Mouse (Mus musculus): Measurements from ENCODE around the gene Gmds.

The Gmds gene

DNA sequence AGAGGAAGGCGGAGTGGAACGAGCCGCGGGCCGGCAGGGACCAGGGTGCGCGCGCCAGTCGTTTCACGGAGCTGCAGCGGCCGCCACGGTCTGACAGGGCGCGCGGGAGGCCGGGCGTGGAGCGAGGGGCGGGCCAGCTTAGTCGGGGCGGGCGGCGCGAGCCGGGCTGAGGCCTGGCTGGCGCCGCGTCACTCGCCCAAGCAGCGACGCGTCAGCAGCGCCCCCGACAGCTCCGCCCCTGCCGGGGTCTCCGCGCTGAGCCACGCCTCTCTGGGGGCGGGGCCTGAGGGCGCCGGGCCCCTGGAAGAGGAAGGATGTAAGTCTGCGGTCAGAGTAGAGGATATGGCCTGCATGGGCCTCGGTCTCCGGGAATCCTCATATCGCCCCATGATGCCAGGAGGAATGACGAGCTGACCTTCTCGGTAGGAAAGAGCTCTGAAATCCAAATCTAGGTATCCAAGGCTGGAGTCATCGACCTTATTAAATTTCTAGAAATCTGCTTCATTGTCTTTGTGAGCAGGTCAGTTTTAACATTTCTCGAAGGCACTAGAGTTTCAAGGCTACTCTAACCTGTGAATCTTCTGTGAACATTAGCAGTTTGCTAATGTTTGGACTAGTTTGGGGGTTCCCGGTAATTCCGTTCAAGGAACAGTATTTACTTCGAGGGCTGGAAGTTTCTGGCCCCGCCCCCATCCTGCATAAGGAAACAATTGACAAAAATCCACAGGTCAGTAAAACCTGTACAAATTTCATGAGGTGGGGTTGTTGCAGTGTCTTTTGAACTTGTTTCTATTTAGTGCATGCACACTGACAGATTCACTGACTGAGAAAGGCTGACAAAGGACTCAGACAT lies at the start of gene Gmds:
Gmds (minus strand) TSS at position 228 of the 853 bp plus-strand sequence.
- peak; percentile 91 for DNase-seq (ENCODE audit: low spot score)

DNA sequence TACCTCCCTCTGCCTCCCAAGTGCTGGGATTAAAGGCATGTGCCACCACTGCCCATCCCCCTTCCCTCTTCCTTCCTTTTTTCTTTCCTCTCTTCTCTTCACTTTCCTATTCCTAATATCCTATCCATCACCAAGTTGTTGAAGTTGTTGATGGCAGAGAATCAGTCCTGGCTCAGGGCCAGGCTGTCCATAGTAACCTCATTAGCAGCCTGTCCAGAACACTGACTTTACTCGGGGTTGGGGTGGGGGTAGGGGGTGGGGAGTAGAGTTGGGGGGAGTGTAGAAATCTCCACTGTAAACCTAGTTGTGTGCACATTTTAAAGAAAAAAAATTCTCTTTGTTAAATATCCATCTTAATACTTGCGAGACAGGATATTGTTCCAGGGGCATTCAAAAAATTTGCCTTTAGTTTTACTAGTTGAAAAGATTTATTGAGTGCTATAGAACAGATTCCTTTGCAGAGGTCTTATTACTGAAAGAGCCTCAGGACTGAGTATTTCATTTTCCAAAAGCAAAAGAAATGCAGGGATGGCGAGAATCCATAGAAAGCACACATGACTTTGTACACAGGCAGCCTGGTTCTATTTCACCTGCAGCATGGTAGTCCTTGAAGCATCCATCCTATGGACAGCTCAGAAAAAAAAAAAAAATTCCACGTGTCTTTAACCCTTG lies 47.0 kb upstream of the Gmds start:
- DNase-seq (ENCODE audit: low spot score): no peak

DNA sequence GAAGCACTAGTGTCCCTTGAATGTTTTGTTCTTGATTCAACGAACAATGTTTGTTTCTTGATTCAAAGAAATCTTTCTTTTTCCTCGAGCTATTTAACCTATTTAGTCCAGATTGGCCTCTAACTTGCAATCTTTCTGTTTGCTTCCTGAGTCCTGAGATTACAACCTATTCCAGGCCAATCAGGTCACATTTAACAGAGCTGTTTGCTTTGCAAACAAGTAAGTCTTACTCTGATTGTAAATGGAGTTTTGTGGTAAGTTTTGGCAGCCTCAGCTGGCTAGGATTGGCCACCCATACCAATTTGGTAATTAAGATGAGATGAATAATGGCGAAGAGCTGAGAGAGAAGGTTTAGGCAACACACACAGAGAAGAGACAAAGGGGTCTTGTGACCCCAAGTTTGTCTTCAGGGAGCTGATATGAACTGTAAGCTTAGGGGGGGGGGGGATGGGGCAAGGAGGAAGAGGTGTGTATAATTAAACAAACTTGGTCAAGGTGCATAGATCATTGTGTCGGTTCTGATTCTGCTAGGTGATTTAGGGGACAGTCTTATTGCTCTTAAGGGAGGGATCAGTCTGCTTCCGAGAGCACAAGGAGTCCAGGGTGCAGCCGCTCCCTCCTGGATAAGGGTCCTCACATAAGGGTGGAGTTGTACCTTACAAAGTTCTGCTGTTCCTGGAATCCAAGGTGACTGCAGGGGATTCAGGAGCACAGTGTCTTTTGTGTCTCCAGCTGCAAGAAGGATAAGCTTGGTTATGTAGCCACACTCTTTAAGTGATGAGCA lies 43.9 kb upstream of the Gmds start:
- DNase-seq (ENCODE audit: low spot score): no peak

DNA sequence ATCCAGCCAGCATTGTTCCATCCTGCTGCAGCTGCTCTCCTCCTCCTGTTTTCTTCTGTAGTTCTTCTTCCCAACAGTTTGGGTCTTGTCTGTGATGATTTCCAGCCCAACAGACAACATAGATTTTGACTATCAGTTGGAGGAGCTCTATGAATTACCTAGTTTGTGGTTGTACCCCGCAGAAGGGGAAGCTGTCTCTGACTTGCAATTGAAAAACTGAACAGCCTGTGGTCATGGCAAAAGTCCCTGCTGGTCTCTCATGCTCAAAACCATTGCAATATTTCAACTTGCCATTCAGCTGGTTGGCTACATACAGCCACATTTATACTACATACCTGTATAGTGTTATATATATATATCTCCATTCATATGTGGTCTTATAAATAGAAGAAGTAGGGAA lies 40.1 kb upstream of the Gmds start:
- no peak for DNase-seq (ENCODE audit: low spot score)

DNA sequence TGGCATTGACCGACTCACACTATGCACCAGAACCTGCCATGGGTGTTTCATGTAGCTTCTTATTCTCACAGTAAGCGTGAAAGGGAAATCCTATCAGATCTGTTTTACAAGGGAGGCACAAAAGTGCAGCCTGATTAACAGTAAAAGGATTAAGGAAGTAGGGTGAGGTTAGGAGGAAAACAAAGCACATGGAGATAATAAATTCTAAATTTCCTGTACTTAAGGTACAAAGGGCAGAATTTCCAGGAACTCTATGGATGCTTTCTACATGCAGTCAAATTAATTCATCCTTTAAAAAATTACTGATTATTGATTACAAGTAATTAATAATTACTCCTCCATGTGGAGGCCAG lies 34.0 kb upstream of the Gmds start:
- no peak for DNase-seq (ENCODE audit: low spot score)

DNA sequence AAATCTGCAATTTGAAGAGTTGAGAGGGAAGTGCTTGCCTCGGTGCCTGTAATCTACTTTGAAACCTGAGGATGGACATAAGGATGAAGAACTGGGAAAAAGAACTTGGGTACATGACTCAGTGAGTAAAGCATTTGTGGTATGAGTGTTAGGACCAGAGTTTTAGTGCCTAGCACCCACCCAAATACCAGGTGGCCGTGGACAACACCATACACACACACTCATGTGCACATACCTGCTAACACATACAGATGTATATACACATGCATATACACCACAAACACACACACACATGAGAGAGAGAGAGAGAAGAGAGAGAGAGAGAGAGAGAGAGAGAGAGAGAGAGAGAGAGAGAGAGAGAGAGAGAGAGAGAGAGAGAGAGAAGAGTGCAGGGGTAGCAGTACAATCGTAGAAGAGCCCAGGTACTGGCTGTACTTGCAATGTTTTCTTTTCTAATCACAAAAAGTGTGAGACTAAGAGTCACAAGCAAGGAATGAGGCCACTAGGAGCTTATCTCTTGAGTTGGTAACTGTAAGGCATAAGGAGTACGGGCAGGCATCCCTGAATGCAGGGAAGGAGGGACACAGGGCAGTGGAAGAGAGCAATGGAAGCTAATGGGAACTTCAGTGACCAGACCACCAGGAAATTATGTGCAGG lies 33.5 kb upstream of the Gmds start:
- DNase-seq (ENCODE audit: low spot score): no peak

DNA sequence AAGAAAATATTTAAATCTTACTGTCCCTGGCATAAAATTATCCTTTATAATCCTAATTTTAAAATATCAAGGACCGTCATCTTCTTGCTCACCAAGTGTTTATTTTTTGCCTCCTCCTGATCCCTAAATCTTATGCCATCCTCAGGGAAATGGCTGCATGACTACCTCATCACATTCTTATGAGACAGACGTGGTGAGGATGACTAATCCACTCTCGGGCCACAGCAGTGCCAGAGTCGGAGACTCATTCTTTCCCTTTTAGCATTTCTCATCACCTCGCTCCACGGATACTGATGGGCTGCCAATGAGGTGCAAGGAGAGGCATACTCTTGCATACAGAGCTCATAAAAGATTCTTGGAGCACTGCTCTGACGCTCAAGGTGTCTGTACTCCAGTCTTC lies 32.2 kb upstream of the Gmds start:
- DNase-seq (ENCODE audit: low spot score): no peak

DNA sequence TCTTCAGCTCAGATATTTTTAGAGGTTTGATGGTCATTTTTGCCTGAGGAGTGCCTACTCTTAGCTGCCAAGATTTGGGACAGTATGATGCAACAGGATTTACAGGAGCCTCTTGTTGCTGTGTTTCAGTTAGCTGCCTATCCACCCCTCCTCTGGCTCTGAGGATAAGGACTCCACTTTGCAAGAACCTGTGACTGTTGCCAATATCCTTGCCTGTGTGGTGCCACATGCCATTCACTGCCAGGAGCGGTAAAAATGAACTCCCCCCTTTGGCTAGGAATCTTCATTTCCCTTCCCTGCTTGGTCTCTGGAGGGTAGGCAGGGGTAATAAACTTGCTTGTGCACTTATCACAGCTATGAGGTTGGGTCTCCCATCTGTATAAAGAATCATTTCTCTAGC lies 31.6 kb upstream of the Gmds start:
- DNase-seq (ENCODE audit: low spot score): no peak

DNA sequence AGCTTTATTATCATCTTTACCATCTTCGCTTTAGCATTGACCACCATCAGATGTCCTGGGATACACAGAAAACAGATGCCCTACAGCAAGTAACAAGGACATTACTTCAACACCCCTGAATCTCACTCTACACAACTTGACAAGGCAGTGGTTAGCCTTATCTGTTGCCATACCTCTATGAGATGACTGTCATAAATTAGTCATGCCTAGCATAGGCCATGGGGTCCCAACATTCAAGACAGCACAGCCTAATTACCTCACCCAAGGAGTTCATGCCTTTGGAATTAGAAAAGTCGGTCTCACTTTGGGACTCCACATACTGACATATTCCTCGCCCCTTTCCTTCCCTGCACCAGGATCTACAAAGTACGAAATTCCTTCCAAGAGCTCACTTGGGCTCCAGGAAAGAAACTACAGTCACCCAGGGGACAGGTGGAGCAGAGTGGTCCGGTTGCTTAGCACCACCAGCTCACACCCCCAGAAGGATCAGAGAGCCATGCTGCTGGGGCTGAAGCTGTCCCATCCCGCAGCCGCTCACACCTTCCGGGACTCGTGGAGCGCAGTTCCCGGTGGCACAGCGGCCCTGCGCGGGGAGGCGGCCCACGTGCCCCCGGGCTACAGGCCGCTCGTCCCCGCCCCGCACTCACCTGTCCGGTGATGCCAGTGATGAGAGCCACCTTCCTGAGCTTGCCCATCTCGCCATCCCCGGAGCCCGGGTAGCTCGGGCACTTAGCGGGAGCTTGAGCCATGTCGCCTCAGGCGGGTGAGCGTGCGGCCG lies 616 bp downstream of the Gmds start:
- peak; percentile 38 for DNase-seq (ENCODE audit: low spot score)

DNA sequence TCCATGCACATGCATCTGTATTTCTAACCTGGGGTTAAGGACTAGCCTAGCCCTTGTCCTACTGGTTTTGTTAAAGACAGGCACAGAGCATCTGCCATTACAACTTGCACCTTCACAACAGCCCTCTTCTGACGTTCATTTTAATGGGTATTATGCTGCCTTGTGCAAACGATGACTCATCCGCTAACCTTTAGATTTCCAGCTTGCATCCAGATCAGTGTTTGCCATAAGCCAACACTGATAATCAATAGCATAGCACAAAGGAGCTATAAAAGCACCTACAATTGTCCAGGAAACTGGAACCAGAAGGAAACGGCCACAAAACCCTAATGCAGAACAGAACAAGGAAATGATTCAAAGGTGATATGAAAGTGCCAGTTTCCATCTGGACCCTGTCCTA lies 20.2 kb downstream of the Gmds start:
- DNase-seq (ENCODE audit: low spot score): no peak

DNA sequence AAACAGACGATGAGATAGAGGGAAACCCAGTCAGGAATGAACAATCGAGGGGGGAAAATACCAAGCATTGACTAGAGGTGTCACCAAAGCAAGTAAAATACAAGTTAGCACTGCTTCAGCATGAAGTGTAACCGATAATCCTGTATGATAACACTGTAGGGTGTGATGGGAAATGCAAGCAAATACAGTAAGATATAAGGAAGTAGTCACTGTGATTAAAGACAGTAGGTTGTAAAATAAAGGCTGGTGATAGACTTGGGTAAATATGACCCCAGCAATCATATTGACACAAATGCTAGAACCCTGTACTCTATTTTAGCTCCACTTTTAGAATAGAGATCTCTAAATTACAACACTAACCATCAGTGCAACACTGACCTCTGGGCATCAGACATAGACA lies 21.2 kb downstream of the Gmds start:
- DNase-seq (ENCODE audit: low spot score): no peak

DNA sequence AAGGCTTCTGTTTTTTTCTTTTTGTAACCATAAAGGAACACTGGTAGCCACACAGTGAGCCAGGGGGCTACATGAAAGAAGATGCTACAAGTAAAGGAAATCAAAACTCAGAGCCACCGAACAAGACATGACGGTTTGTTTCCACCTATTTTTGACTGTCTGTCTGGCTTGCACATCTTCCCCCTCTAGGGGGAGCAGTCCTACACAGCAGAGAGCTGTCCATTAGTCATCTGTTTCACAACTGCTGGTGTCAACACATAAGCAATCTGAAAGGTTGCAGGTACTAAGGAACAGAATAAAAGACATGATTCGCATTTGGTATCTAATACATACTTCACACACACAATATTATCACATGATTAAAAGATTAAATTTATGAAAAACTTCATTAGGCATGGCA lies 25.9 kb downstream of the Gmds start:
- DNase-seq (ENCODE audit: low spot score): peak; percentile 62

DNA sequence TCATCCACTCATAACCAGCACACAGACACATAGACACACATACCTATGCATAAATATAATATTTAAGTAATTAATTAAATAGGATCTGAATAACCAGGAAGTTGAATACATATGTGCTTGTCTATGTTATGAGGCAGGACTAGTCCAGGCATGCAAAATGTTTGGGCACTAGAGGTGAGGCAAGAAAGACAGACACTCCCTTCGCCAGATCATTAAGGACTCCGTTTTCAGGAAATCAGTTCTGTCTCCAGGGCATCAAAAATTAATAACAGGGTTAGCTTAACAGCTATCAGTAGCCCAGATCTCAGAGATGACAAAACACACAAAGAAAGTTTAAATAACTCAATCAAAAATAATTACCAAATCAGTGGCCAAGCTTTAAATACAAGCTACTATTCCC lies 27.1 kb downstream of the Gmds start:
- no peak for DNase-seq (ENCODE audit: low spot score)

DNA sequence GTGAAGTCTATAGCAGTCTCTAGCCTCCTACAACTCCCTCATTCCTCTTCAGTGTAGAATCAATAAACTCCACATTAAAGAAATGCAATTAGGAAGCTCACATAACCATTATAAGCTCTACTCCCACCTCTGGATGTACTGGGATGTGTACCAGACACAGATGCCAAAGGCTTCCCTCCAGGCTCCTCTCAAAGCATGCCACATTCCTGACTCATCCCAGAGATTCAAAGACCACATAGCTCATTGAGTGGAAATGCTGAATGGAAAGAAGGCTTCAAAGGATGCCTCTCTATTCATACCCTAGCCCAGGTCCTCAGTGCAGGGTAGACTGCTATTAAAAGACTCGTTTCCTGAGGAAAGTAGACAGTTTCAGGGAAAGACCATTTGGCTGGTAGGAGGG lies 40.1 kb downstream of the Gmds start:
- no peak for DNase-seq (ENCODE audit: low spot score)

DNA sequence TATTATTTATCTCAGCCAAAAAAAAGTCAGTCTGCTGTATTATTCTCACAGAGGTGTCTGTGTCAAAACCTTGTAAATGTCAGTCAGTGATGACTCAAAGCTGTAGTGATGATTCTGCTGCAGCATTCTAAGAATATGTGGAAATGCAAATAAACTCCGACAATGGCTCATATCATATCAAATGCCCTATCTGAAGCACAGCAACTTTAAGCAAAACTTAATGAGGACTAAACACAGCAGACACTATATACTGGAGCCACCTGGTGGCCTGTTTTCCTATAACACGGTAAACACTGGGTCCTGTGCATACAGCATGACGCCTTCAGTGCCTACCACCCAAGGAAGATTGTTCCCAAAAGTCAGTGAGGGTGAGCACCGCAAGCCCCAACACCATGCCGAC lies 41.1 kb downstream of the Gmds start:
- DNase-seq (ENCODE audit: low spot score): peak; percentile 60

DNA sequence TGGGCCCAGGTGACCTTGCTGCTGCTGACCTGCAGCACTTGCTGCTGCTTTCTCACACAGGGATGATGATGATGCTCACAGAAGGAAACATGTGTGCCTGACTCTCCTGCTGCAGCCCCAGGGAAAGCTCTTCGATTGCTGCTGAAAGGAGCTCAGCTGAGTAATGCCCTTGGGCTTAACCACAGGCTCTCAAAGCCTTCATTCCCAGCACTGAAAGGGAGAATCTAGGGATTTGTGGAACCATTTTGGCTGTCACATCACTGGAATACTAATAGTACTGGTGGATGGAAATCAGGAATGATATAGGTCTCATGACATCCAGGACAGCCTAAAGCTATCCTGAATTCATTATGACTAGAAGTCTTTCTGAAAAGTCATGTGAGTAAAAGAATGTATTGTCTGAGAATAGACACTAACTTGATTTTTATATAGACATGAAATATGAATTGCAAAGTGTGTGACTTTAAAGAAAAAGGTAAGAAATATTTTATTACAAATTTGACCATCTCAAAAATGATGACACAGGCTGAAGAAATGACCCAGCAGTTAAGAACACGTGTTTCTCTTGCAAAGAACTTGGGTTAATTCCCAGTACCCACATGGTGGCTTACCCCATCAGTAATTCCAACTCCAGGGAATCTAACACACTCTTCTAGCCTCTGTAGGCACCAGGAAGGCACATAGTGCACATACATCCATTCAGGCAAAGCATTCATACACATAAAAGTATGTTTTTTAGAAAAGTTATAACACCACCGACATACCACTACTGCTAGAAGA lies 43.9 kb downstream of the Gmds start:
- DNase-seq (ENCODE audit: low spot score): no peak

DNA sequence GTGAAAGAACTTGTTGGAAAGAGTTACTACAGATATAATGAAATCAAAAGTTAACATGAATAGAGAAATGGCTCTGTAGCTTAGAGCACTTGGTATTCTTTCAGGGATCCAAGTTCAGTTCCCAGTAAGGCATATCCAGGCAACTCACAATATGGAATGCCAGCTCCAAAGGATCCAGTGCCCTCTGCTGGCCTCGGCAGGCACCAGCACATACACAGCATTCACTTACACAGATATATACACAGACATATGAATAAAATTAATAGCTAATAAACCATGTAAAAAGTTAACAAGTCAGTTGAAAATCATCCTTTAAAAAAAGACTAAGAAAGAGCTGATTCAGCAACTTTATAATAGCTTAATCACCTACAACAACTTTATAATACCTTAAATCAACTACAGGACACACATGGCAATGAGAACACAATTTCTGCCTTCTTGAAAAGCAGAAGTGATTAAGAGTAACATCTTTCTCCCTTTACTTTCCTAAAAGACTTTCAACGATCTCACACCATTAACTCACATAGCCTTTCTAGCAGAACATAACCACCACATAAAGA lies 65.5 kb downstream of the Gmds start:
- no peak for DNase-seq (ENCODE audit: low spot score)

DNA sequence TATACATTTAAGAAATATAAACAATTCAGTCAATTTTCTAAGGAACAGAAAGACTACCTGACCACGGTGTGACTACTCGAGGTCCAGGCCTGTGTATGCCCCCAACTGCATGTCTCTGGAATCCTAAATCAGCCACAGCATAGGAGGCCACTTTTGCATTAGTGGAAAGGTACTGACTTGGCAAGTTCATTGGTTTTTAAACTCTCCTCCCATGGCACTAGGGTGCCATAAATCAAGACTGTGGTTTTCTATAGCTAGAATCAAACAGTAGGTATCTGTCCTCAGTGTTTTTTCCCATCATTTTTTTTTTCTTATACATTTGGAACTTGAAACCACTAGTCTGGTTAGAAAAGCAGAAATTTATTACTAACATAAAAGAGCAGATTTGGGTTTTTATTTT lies 68.8 kb downstream of the Gmds start:
- DNase-seq (ENCODE audit: low spot score): no peak

DNA sequence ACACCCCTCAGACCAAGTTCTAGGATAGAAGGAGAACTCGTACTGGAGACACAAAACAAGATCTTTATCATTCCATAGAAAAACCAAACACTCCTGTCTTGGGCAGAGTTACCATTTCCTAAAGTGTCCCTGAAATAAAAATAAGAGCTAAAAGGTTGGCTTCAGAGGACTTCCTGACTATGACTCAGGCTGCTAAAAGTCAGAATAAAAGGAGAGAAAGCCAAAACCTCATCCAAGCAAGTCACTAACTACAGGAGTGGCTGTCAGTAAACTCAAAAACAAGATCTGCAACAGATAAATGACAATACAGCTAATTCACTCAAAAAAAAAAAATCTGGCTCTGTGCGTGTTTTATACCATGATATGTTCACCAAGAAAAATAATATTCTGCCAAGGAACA lies 69.3 kb downstream of the Gmds start:
- no peak for DNase-seq (ENCODE audit: low spot score)

DNA sequence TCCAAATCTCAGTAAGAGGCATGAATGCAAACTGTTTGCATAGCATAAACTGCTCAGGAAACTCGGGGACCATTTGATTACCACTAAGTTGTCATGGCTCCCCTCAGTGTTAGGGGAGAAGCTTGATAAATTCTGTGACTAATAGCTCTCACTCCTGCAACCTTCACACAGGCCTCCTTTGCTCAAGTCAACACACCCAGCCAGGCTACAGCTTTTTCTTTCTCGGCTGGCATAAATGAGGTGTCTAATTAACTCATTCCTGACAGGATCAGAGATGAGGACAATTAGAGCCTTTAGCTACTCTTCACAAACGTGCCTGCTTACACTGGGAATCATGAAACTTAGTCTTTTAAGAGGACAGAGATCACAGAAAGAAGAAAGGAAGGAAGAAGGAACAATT lies 70.3 kb downstream of the Gmds start:
- DNase-seq (ENCODE audit: low spot score): no peak
